Mouse (Mus musculus) spleen, postnatal 0 days (tissue): Measurements from ENCODE around the gene Taf1. TPM values are rescaled to one million over a fixed set of nuclear protein-coding genes. Genes with fewer than 3 reads are reported as not detected.

Source experiments
- polyA plus RNA-seq: library from polyadenylated mRNA; unstranded; fragments of >200 nt; fragmentation: Nextera tagmentation; extraction: Ambion mirVana; gene quantifications from 2 replicates; pipeline ENCODE4 v1.2.1, GENCODE M21; 2015

The Taf1 gene
- 7.8 and 8.9 TPM in 2 replicates for polyA plus RNA-seq

DNA sequence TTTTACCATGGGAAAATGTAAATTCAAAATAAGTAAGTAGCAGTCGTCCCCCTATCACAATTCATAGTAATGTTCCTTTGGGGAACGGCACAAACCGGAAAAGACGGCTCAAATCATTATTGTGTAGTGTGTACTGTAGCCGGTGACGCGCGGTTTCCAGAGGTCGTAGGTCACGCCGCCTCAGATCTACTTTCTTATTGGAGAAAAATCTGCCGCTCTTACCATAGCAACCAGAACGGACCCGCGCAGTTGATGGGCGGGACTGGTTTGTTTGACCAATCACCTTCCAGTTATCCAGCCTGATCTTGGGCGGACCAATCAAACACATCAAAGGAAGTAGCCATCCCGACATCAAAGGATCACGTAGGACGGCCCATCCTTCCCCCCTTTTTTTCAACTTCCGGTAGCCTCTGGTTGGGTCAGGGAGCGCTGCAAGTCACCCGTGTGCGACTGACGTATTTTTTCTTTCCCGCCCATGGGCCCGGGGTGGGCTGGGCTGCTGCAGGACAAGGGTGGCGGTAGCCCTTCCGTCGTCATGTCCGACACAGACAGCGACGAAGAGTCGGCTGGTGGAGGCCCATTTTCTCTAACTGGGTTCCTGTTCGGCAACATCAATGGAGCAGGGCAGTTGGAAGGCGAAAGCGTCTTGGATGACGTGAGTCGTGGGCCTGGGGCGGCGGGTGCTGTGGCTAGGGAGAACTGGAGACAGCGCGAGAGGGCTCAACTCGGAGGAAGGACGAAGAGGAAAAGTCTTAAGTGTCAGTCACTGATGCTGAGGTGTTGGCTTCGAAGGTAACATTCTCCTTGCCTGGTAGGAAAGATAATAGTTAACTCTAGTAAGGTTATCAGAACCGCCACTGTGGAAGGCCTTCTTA lies at the start of gene Taf1:
Taf1 (plus strand) TSS at position 388 of the 875 bp plus-strand sequence.

DNA sequence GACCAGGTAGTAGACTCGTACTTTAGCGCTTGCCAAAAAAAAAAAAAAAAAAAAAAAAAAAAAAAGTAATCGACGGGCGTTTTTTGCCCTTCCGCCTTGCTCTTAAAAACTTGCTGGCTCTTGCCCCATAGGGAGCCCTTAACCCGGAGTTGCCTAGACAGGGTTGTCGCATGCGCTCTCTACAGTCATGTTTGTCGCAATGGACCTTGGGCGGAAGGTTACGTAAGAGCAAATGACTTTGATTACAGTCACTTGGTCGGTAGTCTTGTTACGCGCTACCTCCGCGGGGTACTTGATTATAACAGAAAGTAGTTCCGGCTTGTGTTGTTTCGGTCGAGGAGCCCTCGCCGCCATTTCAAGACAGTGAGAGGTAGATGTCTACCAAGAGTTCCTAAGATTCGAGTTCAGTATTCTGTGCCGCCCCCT lies 107.2 kb downstream of the Taf1 start, which contains the start of gene Ogt:
Ogt (plus strand) TSS at position 320 of the 426 bp plus-strand sequence.

Other genes with a start within 250 kb of the Taf1 start
- gene Nlgn3, start 233.6 kb upstream of the Taf1 start, polyA plus RNA-seq: 0.32 and 0.58 TPM in 2 replicates
- 0.19 TPM in 1 of 2 replicates, not detected in the other for gene Gjb1, start 156.4 kb upstream of the Taf1 start, polyA plus RNA-seq
- gene Zmym3, start 111.9 kb upstream of the Taf1 start, polyA plus RNA-seq: 6.9 and 9.5 TPM in 2 replicates
- gene Nono, start 103.4 kb upstream of the Taf1 start, polyA plus RNA-seq: 139 and 141 TPM in 2 replicates
- 0.46 and 0.73 TPM in 2 replicates for gene Itgb1bp2, start 83.6 kb upstream of the Taf1 start, polyA plus RNA-seq
- gene Ogt, start 107.3 kb downstream of the Taf1 start, polyA plus RNA-seq: 67.2 and 75.3 TPM in 2 replicates
- gene Cxcr3, start 201.5 kb downstream of the Taf1 start, polyA plus RNA-seq: 1.5 and 2.1 TPM in 2 replicates